Mouse (Mus musculus): Measurements from ENCODE around the gene Gm49395. TPM values are rescaled to one million over a fixed set of nuclear protein-coding genes. Genes with fewer than 3 reads are reported as not detected.

Gene Gm49395
- polyA plus RNA-seq, 1 experiment from 2014 or later: 2.8 TPM

GRCm38 (mm10) chr13:114999582-114999981 lies 102.1 kb downstream of the Gm49395 start:
- no peaks in the 10 kb centered on the region for H3K9me3 ChIP-seq (replicated peaks; ENCODE audit: control insufficient read depth, low read length)
- no peaks in the 10 kb centered on the region for H3K27me3 ChIP-seq (ENCODE audit: control insufficient read depth, insufficient read depth, low read depth, low read length)
- H3K36me3 ChIP-seq (ENCODE audit: control insufficient read depth, insufficient read depth): peaks cover 3% of the 10 kb centered on the region; the same call in 1 of the 2 replicates
- 48% methylated on average over 4 of the region's 4 CpGs for WGBS (ENCODE audit: insufficient replicate concordance)
- H3K4me3 ChIP-seq (ENCODE audit: low read depth, low read length): no peak overlapping the region
- no peaks in the 10 kb centered on the region for H3K4me1 ChIP-seq (ENCODE audit: control insufficient read depth, low read depth, low read length)
- no peak overlapping the region for H3K9ac ChIP-seq (ENCODE audit: low read depth, low read length)
- H3K4me2 ChIP-seq (ENCODE audit: low read depth, low read length): no peak overlapping the region
- ATAC-seq (ENCODE audit: low read depth): no peak
- H3K27ac ChIP-seq (ENCODE audit: low read length): no peak overlapping the region

GRCm38 (mm10) chr13:114998100-114998499 lies 103.6 kb downstream of the Gm49395 start:
- no peaks in the 10 kb centered on the region for H3K27me3 ChIP-seq (ENCODE audit: control insufficient read depth, insufficient read depth, low read depth, low read length)
- peaks cover 3% of the 10 kb centered on the region; the same call in 1 of the 2 replicates for H3K36me3 ChIP-seq (ENCODE audit: control insufficient read depth, insufficient read depth)
- H3K4me1 ChIP-seq (ENCODE audit: control insufficient read depth, low read depth, low read length): no peaks in the 10 kb centered on the region
- ATAC-seq (ENCODE audit: low read depth): no peak
- no peaks in the 10 kb centered on the region for H3K9me3 ChIP-seq (replicated peaks; ENCODE audit: control insufficient read depth, low read length)
- no peak overlapping the region for H3K9ac ChIP-seq (ENCODE audit: low read depth, low read length)
- WGBS (ENCODE audit: insufficient replicate concordance): 66% methylated on average over 10 of the region's 10 CpGs
- no peak overlapping the region for H3K27ac ChIP-seq (ENCODE audit: low read length)
- H3K4me2 ChIP-seq (ENCODE audit: low read depth, low read length): no peak overlapping the region
- no peak overlapping the region for H3K4me3 ChIP-seq (ENCODE audit: low read depth, low read length)

GRCm38 (mm10) chr13:114992260-114993014 lies 109.3 kb downstream of the Gm49395 start:
- H3K4me3 ChIP-seq (ENCODE audit: low read depth, low read length): no peak overlapping the region
- no peak overlapping the region for H3K4me2 ChIP-seq (ENCODE audit: low read depth, low read length)
- no peak overlapping the region for H3K9ac ChIP-seq (ENCODE audit: low read depth, low read length)
- H3K4me1 ChIP-seq (ENCODE audit: control insufficient read depth, low read depth, low read length): no peaks in the 10 kb centered on the region
- no peak overlapping the region for H3K27ac ChIP-seq (ENCODE audit: low read length)
- H3K27me3 ChIP-seq (ENCODE audit: control insufficient read depth, insufficient read depth, low read depth, low read length): no peaks in the 10 kb centered on the region
- H3K9me3 ChIP-seq (replicated peaks; ENCODE audit: control insufficient read depth, low read length): no peaks in the 10 kb centered on the region
- H3K36me3 ChIP-seq (ENCODE audit: control insufficient read depth, insufficient read depth): no peaks in the 10 kb centered on the region
- 59% methylated on average over 14 of the region's 14 CpGs for WGBS (ENCODE audit: insufficient replicate concordance)
- ATAC-seq (ENCODE audit: low read depth): no peak

GRCm38 (mm10) chr13:114987668-114988067 lies 114.1 kb downstream of the Gm49395 start:
- WGBS (ENCODE audit: insufficient replicate concordance): 54% methylated on average over 6 of the region's 6 CpGs
- Histone ChIP-seq H3K4me1 (ENCODE audit: control insufficient read depth, low read depth, low read length) (no peaks in the 10 kb centered on the region), H3K9ac (ENCODE audit: low read depth, low read length) (no peak overlapping the region), H3K36me3 (ENCODE audit: control insufficient read depth, insufficient read depth) (no peaks in the 10 kb centered on the region), H3K4me2 (ENCODE audit: low read depth, low read length) (no peak overlapping the region), H3K27me3 (ENCODE audit: control insufficient read depth, insufficient read depth, low read depth, low read length) (no peaks in the 10 kb centered on the region), H3K27ac (ENCODE audit: low read length) (no peak overlapping the region), H3K4me3 (ENCODE audit: low read depth, low read length) (no peak overlapping the region), H3K9me3 (replicated peaks; ENCODE audit: control insufficient read depth, low read length) (no peaks in the 10 kb centered on the region)
- no peak for ATAC-seq (ENCODE audit: low read depth)

GRCm38 (mm10) chr13:114987161-114987560 lies 114.6 kb downstream of the Gm49395 start:
- H3K9me3 ChIP-seq (replicated peaks; ENCODE audit: control insufficient read depth, low read length): no peaks in the 10 kb centered on the region
- no peak overlapping the region for H3K4me2 ChIP-seq (ENCODE audit: low read depth, low read length)
- no peaks in the 10 kb centered on the region for H3K4me1 ChIP-seq (ENCODE audit: control insufficient read depth, low read depth, low read length)
- 34% methylated on average over 2 of the region's 2 CpGs for WGBS (ENCODE audit: insufficient replicate concordance)
- no peak overlapping the region for H3K4me3 ChIP-seq (ENCODE audit: low read depth, low read length)
- H3K9ac ChIP-seq (ENCODE audit: low read depth, low read length): no peak overlapping the region
- no peak for ATAC-seq (ENCODE audit: low read depth)
- H3K36me3 ChIP-seq (ENCODE audit: control insufficient read depth, insufficient read depth): no peaks in the 10 kb centered on the region
- H3K27ac ChIP-seq (ENCODE audit: low read length): no peak overlapping the region
- H3K27me3 ChIP-seq (ENCODE audit: control insufficient read depth, insufficient read depth, low read depth, low read length): no peaks in the 10 kb centered on the region

Other genes starting within 250 kb of the Gm49395 start
- gene Itga2, start 169.8 kb downstream of the Gm49395 start, polyA plus RNA-seq (2015; fragmentation: Nextera tagmentation; extraction: Ambion mirVana): 0.39 and 0.99 TPM in 2 replicates
- gene Pelo, start 11.7 kb downstream of the Gm49395 start, polyA plus RNA-seq (2015; fragmentation: Nextera tagmentation; extraction: Ambion mirVana): 2.2 and 2.6 TPM in 2 replicates
- gene Itga1, start within 50 bp of the Gm49395 start, polyA plus RNA-seq (2015; fragmentation: Nextera tagmentation; extraction: Ambion mirVana): 5.4 and 6.5 TPM in 2 replicates

Measured in liver, embryonic 16.5 days (tissue).